Mouse (Mus musculus) naive thymus-derived CD4-positive, alpha-beta T cell, adult 2 months (primary cell): Measurements from ENCODE around the gene Slc35b2.

Source experiments
- DNase-seq: peaks from one replicate; pipeline ENCODE4 v3.0.0-alpha.2; 2011; ENCODE audit warnings: low read depth

Gene Slc35b2

GRCm38 (mm10) chr17:45584096-45584896 is 20.6 kb downstream of the Slc35b2 start:
- no peak for DNase-seq

DNA sequence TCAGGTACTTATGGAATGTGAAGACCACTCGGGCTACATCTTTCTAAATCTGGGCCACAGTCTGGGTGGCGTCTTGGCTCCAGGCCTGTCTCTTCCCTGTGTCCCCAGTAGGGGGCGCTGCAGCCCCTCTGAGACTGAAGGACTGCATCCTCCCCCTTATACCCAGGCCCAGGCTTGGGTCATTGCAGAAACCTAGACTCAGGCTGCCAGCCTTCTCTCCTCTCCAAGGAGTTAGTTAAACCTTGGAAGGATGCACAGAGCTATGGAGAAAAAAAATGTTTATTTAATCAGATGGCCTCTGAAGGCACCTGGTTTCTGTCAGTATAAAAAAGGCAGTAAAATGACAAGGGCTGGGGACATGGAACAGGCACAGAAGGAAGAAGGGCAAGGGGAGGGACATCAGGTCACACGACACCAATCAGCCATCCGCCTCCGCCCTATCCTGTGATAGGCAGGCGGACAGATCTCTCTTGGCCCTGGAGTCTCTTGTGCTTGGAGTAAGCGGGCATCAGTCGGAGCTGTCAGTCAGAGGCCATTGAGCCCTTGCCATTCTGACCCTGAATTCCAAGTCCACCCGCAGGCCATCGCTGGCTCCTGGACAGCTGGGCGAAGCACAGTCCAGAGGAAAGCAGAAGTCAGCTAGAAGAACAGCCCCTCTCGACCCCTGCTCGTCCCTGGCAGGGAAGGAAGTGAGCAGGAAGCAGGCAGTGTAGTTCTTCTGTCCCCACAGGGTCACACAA is 21.4 kb downstream of the Slc35b2 start:
- DNase-seq = peak; percentile 78

- DNase-seq = no peak
These were observed 22.2 kb downstream of the Slc35b2 start for GRCm38 (mm10) chr17:45585725-45586448.

DNA sequence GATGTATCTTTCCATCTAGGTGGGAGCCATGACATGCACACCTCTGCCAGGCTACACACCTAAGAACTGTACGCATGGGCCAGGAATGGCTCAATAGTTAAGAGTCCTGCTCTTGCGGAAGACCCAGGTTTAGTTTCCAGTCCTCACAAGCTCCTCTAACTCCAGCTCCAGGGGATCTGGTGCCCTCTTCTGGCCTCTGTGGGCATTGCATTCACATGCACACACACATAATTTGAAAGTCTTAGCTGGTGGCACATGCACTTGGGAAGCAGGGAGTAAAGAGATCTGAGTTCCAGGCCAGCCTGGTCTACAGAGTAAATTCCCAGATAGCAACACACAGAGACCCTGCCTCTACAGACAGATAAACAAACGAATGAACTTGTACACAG is 22.8 kb downstream of the Slc35b2 start:
- DNase-seq = peak; percentile 41

- no peak for DNase-seq
These were observed 24.7 kb downstream of the Slc35b2 start for GRCm38 (mm10) chr17:45588370-45588769.

- no peak for DNase-seq
These were observed 25.6 kb downstream of the Slc35b2 start for GRCm38 (mm10) chr17:45589236-45589635.

GRCm38 (mm10) chr17:45589844-45590243 is 26.2 kb downstream of the Slc35b2 start:
- no peak for DNase-seq

GRCm38 (mm10) chr17:45590410-45590809 is 26.7 kb downstream of the Slc35b2 start:
- DNase-seq = no peak

- peak; percentile 4 for DNase-seq
These were observed 28.3 kb downstream of the Slc35b2 start for GRCm38 (mm10) chr17:45591701-45592605.

DNA sequence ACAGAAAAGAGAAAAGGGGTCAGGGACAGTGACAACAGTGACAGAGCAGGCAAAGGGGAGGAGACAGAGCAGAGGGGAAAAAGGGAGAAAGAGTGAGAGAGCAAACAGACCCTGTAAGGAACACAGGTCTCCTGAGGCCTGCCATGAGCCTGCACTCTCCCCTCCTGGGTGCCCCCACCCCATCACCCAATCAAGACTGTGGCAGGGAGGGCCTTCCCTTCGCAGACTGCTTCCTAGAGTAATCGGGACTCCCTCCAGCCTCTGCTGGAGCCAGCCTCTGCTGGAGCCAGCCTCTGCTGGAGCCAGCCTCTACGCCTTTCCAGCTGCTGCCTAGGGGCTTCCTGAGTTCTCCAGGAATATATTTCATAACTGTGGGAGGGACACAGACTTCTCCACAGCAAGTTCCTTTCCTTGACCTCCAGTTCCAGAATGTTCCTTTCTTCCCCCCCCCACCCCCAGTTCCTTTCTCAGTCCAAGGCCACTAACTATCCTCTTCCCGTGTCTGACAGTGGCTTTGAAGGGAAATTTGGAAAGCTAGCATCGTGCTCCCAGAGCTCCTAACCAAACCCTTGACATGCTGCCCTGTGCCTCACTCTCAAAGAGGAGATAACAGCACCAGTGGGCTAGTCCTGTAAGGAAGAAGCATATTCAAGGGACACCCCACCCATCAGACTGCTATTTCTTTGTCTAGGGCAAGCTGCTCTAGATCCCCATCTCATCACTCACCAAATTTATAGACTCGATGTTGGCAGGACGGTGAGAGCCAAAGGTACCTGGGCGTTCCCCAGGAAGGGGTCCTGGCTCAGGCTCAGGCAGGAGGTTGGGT is 29.1 kb downstream of the Slc35b2 start:
- no peak for DNase-seq

DNA sequence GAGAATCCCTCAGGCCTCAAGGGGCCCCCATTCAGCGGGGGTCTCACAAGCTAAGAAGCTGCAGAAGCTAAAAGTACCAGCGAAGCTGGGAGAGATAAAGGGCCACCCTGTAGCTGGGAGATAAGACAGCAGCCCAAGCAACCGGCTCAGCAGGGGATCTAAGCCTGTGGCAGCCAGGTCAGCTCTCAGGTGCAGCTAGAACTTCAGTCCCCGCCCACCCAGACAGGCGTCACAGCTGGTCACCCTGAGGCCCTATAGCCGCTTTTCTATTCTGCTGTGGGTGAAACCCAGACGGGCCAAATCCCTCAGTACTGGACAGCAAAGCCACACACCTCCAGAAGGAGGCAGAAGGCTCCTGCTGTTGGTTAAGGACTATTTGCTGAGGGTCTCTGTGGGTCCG is 29.8 kb downstream of the Slc35b2 start:
- DNase-seq = no peak

DNA sequence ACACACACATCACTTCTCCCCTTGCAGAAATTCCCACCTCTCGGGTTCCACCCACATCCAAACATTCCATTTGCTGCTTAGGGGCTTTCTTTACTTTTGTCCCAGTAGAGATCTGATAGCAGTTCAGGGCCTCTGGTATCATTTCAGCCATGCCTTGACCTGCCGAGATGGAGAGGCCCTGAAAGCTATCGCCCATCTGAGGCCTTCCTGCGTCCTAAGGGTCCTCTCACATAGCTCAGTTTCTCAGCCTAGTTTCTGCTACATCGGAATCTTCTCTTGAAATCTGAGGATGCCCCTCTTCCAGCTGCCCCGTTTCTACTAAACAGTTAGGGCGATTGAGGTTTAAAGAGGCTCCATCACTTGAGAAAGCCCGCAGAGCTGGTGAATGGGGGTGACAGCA is 30.5 kb downstream of the Slc35b2 start:
- no peak for DNase-seq

DNA sequence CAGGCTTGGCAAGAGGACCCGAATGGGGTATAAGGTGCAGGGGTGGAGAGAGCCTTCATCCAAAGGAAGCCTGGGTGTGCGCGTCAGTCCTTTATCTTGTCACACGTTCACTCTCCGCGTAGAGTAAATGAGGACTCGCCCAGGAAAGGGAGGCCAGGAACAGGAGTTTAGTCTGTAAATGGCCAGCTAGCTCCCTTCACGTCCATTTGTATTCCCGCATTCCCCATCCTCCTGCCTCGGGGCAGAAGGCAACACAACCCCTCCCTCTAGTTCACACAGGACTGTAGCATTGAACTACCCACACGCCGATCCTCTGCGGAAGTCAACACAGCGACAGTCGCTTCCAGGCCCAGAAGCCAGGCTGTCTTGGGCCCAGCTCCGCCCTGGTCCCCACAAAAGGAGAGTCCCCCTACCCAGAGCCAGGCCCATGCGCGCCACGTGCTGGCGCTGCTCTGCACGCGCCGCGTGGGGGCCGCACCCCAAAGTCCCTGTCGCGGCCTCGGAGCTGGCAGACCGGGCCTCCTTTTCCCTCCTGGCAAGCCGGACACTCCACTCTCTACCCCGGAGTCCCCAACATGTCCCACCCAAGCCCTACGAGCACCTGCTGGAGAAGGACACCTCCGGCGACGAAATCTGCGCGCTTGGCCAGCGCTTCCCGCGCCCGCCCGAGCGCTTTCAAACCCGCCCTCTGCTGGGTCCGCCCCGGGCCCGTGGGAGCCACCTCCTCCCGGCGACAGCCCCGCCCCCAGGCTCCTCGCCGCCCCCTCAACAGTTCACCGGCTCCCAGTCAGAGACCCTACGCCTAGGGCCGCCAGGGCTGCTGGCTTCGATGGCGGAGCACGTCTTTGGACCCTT is 31.4 kb downstream of the Slc35b2 start:
- peak; percentile 76 for DNase-seq

- peak; percentile 34 for DNase-seq
These were observed 32.2 kb downstream of the Slc35b2 start for GRCm38 (mm10) chr17:45595736-45596390.

DNA sequence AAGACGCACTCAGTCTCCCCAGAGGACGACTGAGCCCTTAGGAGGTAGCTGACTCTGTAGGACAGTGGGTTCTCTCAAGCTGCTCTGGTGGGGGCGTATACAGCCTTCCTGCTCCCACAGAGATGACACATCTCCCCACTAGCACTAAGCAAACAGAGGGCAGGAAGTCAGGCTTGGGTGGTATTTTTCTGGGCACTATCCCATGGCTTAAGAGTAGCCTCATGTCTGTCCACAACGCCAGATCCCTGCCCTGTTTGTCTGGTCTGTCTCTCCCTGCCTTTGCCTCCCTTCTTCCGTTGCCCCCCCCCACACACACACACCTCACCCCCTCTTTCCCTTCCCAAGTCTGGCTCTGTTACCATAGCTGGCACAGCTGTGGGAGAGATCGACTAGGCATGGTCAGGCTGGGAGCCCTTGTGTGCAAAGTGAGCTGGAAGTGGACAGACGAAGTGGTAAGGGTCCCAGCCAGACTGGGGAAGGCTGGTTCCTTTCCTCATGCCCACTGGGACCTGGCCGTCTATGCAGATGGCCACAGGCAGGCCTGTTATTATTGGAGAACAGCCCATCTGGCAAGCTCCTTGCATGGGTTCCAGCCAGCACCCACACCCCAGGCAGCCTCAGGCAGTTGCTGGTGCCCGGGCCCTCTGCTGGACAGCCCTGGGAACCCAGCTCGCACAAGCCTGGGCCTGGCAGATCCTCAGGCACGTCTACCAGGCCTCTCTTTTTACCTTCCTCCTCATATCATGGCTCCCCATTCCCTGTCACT is 33.1 kb downstream of the Slc35b2 start:
- DNase-seq = peak; percentile 56

DNA sequence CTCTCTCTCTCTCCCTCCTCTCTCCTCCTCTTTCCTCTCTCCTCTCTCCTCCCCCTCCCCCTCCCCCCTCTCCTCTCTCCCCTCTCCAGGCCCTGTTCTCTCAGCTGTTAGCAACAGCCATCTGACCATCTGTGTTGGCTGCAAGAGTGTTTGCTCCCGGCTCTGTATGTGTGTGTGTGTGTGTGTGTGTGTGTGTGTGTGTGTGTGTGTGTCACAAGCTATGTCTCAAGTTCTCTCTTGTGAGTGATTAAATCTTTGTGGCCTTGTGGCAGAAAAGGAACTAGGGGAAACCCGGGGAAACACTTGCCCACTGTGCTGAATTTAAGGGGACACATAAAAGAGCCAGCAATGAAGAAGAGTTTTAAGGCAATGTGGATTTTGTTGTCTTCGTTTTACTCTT is 34.1 kb downstream of the Slc35b2 start:
- no peak for DNase-seq

- DNase-seq = no peak
These were observed 34.7 kb downstream of the Slc35b2 start for GRCm38 (mm10) chr17:45598376-45598775.

DNA sequence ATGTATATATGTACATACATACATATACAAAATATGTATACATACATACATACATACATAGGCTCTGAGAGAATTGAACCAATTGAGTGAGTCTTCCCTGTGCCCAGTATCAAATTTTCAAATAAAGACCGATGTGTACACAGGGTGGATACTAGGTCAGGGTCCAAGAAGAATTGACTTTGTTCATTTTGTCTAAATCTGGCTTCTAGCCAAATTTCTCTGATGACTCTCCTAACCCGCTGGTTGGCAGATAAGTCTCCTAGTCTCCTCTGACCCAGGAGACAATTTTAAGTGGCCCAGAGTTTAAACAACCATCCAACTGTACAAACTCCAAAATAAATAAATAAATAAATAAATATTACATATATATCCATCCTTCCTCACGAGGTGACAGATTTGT is 35.2 kb downstream of the Slc35b2 start:
- DNase-seq = no peak
